Mouse (Mus musculus) intestine, embryonic 14.5 days (tissue): ENCODE data around the gene Wbp11. TPM values are rescaled to one million over a fixed set of nuclear protein-coding genes. Genes with fewer than 3 reads are reported as not detected.

ENCODE experiments used
- ATAC-seq: fragments of 200-750 bp; cut with Nextera tagmentation; replicated peaks from 2 replicates; pipeline ENCODE4 v1.8.0; 2017; ENCODE audit warnings: low read depth, moderate number of reproducible peaks, moderate TSS enrichment, moderate library complexity; ENCODE audit not compliant: low FRiP score, low TSS enrichment
- DNase-seq: peaks from one replicate; pipeline ENCODE4 v3.0.0-alpha.2; 2018; ENCODE audit warnings: low spot score
- H3K27ac ChIP-seq: fragments of 300-500 bp; sonication (generic); 2 replicates; pipeline ENCODE4 v1.5.1; 2014; ENCODE audit warnings: low read depth, mild to moderate bottlenecking, control low read depth
- H3K27me3 ChIP-seq: fragments of 300-500 bp; sonication (generic); replicated peaks from 2 replicates; pipeline ENCODE4 v1.6.1; 2014; ENCODE audit warnings: low read length, control low read depth; ENCODE audit not compliant: control insufficient read depth, insufficient read depth
- H3K36me3 ChIP-seq: fragments of 300-500 bp; sonication (generic); 2 replicates; pipeline ENCODE4 v1.6.1; 2014; ENCODE audit warnings: low read length, control low read depth; ENCODE audit not compliant: control insufficient read depth, insufficient read depth
- H3K4me1 ChIP-seq: fragments of 300-500 bp; sonication (generic); replicated peaks from 2 replicates; pipeline ENCODE4 v1.6.1; 2014; ENCODE audit warnings: low read length, control low read depth, mixed read lengths; ENCODE audit not compliant: control insufficient read depth, insufficient read depth
- H3K4me2 ChIP-seq: fragments of 300-500 bp; sonication (generic); 2 replicates; pipeline ENCODE4 v1.6.1; 2014; ENCODE audit warnings: low read length
- H3K4me3 ChIP-seq: fragments of 300-500 bp; sonication (generic); 2 replicates; pipeline ENCODE4 v1.5.1; 2014; ENCODE audit warnings: low read depth, low read length, control low read depth, mixed read lengths
- H3K9ac ChIP-seq: fragments of 300-500 bp; sonication (generic); 2 replicates; pipeline ENCODE4 v1.6.1; 2014; ENCODE audit warnings: mild to moderate bottlenecking, low read length
- H3K9me3 ChIP-seq: fragments of 300-500 bp; sonication (generic); 2 replicates; pipeline ENCODE4 v1.6.1; 2016; ENCODE audit warnings: low read length, control low read depth; ENCODE audit not compliant: control insufficient read depth
- WGBS: fragments of 180-500 bp; shearing (Covaris S2); extraction: QIAGEN DNeasy Blood & Tissue Kit; methylation state at CpG from one replicate; pipeline ENCODE4 v1.1.7; 2014; 5-methylcytosine and 5-hydroxymethylcytosine counted together
- polyA plus RNA-seq: library from polyadenylated mRNA; unstranded; fragments of >200 nt; fragmentation: Nextera tagmentation; extraction: Ambion mirVana; gene quantifications from 2 replicates; pipeline ENCODE4 v1.2.1, GENCODE M21; 2014

Wbp11 gene
- polyA plus RNA-seq, 1 experiment from 2014 or later, result 113 TPM

DNA sequence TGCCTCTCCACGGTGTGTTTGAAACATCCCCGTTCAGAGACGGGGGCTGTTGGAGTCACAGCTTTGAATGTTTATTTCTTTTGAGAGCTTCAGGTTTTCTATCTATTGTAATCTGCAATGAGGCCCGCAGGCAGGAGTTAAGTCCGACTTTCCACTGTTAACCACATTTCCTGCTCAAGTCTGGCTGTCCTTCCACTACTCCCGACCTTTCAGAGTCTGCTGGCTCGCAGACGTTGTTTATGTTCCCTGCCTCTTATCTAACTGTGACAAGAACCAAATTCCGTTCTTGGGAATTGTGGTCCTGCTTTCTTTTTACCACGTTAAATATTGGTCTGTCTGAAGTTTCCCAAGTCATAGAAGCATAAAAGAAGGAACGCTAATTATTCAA is 29.8 kb upstream of the Wbp11 start:
- 9% methylated on average over 11 of the region's 11 CpGs for WGBS

DNA sequence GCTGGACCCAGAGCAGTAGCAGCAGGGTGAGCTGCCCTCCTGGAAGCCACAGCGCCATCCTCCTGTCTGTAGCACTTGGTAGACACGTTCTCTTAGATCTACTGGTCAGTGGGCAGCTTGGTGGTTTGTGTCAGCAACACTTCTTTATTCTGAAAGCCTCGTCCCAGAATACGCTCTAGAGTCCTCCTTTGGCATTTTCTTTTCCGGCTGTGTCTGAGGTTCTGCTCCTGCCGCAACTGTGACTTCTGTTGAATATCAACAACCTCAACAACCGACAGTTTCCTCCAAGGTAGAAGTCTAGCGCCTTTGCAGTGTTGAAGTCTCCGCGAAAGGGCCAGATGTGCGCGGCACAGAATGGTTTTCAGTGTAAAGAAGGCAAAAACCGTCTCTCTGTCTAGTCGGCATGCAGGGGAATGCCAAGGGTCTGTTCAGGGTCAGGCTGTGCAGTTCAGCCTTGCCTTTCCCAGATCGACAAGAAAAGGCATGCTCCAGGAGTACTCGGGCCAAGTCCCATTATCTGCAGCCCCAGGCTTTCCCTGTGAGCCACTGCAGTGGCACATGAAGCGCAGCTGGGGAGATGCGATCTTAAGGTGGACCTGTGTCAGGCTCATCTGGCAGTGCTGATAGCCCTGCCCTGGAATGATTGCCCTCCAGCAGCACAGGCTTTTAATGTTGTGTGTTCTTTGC is 29.3 kb upstream of the Wbp11 start, which contains the start of gene Art4:
TSS of gene Art4 (minus strand) at position 548 of the 687 bp plus-strand sequence.
- H3K4me1 ChIP-seq, result peaks cover 31% of the 10 kb centered on the region
- peak within 1 kb of the TSS; percentile 15; the same call in 1 of the 2 replicates for H3K4me3 ChIP-seq
- H3K27me3 ChIP-seq, result no peaks in the 10 kb centered on the region
- H3K27ac ChIP-seq, result peak within 1 kb of the TSS; percentile 88
- peak within 1 kb of the TSS; percentile 42 for H3K4me2 ChIP-seq
- WGBS, result 30% methylated on average over 18 of the region's 18 CpGs
- peak within 1 kb of the TSS; percentile 22; the same call in 1 of the 2 replicates for H3K9ac ChIP-seq
- H3K36me3 ChIP-seq, result no peaks in the 10 kb centered on the region
- DNase-seq, result peak; percentile 64
- H3K9me3 ChIP-seq, result no peaks in the 10 kb centered on the region
- no peak for ATAC-seq

More for the DNA sequence above, 29.8 kb upstream of the Wbp11 start:
- DNase-seq (no peak), ATAC-seq (no peak)
- peak overlapping the region; percentile 22; the same call in 1 of the 2 replicates for H3K9ac ChIP-seq
- 0 out of 2 replicates have a peak overlapping the region, but pooled peaks have one; percentile 15 for H3K4me3 ChIP-seq
- H3K9me3 ChIP-seq, result no peaks in the 10 kb centered on the region
- peaks cover 27% of the 10 kb centered on the region for H3K4me1 ChIP-seq
- no peaks in the 10 kb centered on the region for H3K36me3 ChIP-seq
- peak overlapping the region; percentile 88 for H3K27ac ChIP-seq
- peak overlapping the region; percentile 42 for H3K4me2 ChIP-seq
- no peaks in the 10 kb centered on the region for H3K27me3 ChIP-seq

DNA sequence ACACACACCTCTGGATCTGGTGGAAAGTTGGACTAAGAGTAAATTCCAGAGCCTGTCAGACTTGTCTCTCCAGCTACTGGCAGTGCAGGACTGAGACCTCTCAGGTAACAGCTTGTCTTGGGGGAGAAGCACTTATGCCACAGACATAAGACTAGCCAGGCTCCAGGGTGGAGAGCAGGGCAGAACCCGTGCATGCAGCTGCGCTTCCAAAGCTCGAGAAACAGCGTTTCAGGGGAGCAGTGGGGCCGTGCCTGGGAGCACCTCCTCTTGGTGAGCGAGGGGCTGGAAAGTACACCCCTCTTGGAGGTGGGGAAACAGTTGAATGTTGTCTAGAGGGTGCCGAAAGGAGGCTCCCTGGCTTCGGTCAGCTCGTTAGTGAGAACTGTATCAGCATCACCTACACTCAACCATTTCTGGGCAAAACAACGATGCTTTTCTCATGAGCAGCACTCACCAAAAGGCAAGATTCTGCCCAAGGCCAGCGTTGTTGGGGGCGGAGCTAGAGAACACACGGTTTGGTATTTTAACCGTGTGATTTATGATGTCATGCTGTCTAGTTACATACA is 28.1 kb upstream of the Wbp11 start:
- H3K4me3 ChIP-seq, result 0 out of 2 replicates have a peak overlapping the region, but pooled peaks have one; percentile 15
- 0 out of 2 replicates have a peak overlapping the region, but pooled peaks have one; percentile 31 for H3K9ac ChIP-seq
- H3K27me3 ChIP-seq, result no peaks in the 10 kb centered on the region
- peak overlapping the region; percentile 47; the same call in 1 of the 2 replicates for H3K27ac ChIP-seq
- peaks cover 31% of the 10 kb centered on the region for H3K4me1 ChIP-seq
- DNase-seq (no peak), ATAC-seq (no peak)
- H3K36me3 ChIP-seq, result no peaks in the 10 kb centered on the region
- H3K9me3 ChIP-seq, result no peaks in the 10 kb centered on the region
- 31% methylated on average over 14 of the region's 14 CpGs for WGBS
- H3K4me2 ChIP-seq, result peak overlapping the region; percentile 42

DNA sequence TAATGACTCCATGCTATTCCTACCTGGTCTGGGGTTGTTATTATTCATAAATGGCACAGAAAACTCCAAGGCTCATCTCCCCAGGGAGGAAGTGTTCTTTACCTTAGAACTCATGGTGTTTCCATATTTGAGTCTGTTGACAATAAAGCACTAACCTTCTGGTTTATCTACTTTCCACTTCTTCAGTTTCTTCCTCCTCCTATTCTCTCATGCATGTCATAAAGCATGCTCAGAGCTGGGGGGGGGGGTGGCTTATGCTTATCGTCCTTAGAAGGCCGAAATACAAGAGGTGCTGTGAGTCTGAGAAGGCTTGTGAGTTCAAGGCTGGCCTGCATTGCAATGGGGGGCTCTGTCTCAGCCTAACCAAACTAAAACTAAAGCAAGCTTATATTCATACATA is 27.1 kb upstream of the Wbp11 start:
- Histone ChIP-seq H3K4me1 (peaks cover 31% of the 10 kb centered on the region), H3K4me2 (peak overlapping the region; percentile 42; the same call in 1 of the 2 replicates), H3K27me3 (no peaks in the 10 kb centered on the region), H3K9me3 (no peaks in the 10 kb centered on the region), H3K27ac (no peak overlapping the region), H3K9ac (no peak overlapping the region), H3K4me3 (no peak overlapping the region), H3K36me3 (no peaks in the 10 kb centered on the region)
- WGBS, result 70% methylated on average over 2 of the region's 2 CpGs
- DNase-seq (no peak), ATAC-seq (no peak)

DNA sequence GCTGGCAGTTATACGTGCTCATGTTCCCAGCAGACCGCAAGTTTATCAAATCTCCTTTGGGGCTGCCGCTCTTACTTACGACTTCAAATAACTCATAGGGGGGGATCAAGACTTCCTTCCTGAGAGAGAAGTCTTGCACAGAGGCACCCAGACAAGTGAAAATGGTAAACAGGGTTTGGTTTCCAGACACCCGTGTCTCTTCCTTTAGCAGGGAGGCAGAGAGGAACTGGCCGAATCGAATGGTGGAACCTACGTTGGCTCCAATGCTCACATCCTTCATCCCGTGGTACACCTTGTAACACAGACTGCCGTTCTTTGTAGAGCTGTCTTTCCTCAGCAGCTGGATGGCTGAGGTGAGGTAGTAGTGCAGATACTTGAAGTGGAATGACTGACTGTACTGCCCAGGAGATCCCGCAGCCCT is 26.3 kb upstream of the Wbp11 start:
- H3K27ac ChIP-seq, result no peak overlapping the region
- 81% methylated on average over 11 of the region's 11 CpGs for WGBS
- no peak for ATAC-seq
- H3K4me3 ChIP-seq, result no peak overlapping the region
- peaks cover 31% of the 10 kb centered on the region for H3K4me1 ChIP-seq
- no peaks in the 10 kb centered on the region for H3K9me3 ChIP-seq
- no peaks in the 10 kb centered on the region for H3K27me3 ChIP-seq
- no peak overlapping the region for H3K4me2 ChIP-seq
- no peaks in the 10 kb centered on the region for H3K36me3 ChIP-seq
- H3K9ac ChIP-seq, result no peak overlapping the region
- no peak for DNase-seq

DNA sequence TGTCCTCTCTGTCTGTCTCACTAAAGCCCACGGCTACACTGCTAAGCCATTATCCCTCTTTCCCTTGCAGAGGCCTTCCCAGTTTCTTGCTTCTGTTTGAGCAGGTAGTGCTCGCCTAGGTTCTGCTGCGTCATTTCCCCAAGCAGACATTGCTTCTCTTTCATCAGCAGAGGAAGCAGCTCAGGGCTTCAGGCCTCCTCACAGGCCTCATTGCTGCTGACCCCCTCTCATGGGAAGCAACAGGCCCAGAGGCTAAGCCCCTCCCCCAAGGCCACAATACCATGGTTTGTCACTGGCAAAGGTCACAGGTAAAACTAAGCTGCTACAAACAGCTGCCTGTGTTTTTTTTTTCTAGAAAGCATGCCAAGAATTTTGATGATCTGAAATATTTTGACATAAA is 24.7 kb upstream of the Wbp11 start:
- Histone ChIP-seq H3K27ac (no peak overlapping the region), H3K9ac (no peak overlapping the region), H3K9me3 (no peaks in the 10 kb centered on the region), H3K4me1 (peaks cover 21% of the 10 kb centered on the region), H3K27me3 (no peaks in the 10 kb centered on the region), H3K36me3 (no peaks in the 10 kb centered on the region), H3K4me3 (no peak overlapping the region), H3K4me2 (no peak overlapping the region)
- no peak for ATAC-seq
- 40% methylated on average over 3 of the region's 3 CpGs for WGBS
- no peak for DNase-seq

DNA sequence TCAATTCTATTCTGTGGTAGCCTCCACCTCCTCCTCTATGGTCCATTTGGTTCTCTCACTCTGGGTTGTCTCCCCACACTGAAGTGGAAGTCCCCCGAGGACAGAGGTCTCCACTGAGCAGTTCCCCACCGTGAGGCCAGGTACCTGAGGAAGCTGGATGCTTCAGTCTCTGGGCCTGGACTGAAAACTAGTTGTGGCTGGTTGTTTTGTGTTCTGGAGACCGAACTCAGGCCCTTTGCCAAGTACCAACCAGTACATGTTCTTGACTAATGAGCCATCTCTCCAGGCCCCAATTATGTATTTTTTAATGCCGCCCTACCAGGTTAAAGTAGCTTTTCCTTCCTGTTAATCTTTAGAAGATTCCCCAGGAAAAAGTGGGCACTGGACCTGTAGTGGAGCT is 24.3 kb upstream of the Wbp11 start:
- WGBS, result 81% methylated on average over 4 of the region's 4 CpGs
- Histone ChIP-seq H3K27me3 (no peaks in the 10 kb centered on the region), H3K4me3 (no peak overlapping the region), H3K36me3 (no peaks in the 10 kb centered on the region), H3K4me1 (peaks cover 17% of the 10 kb centered on the region), H3K9me3 (no peaks in the 10 kb centered on the region), H3K4me2 (no peak overlapping the region), H3K27ac (no peak overlapping the region), H3K9ac (no peak overlapping the region)
- no peak for ATAC-seq
- no peak for DNase-seq

DNA sequence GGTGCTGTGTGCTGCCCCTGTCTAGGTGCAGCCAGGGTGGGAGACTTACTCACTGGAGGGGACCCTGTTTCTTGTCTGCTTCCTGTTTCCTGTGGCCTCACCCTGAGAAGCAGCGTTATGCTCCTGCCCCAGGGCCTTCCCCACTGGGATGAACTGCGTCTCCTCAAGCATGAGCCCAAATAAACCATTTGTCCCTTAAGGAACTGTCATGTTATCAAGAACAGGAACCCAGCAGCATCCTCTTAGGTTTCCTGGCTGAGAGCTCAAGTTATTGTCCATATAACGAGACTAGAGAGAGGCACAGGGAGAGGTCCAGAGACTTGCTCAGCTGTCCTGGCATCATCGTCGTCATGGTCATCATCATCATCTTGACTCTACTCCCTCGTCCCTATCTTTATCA is 22.2 kb upstream of the Wbp11 start:
- WGBS, result 72% methylated on average over 6 of the region's 6 CpGs
- Histone ChIP-seq H3K27me3 (no peaks in the 10 kb centered on the region), H3K4me3 (no peak overlapping the region), H3K4me1 (0 out of 2 replicates have a peak, but pooled peaks cover 4% of the 10 kb centered on the region), H3K9me3 (no peaks in the 10 kb centered on the region), H3K4me2 (no peak overlapping the region), H3K9ac (no peak overlapping the region), H3K36me3 (no peaks in the 10 kb centered on the region), H3K27ac (no peak overlapping the region)
- ATAC-seq (no peak), DNase-seq (no peak)
